Mouse (Mus musculus) heart, embryonic 11.5 days (tissue): ENCODE results near the gene St6galnac5. TPM values are rescaled to one million over a fixed set of nuclear protein-coding genes. Genes with fewer than 3 reads are reported as not detected.

ENCODE experiments used
- ATAC-seq: fragments of 200-750 bp; cut with Nextera tagmentation; replicated peaks from 2 replicates; pipeline ENCODE4 v1.8.0; 2017; ENCODE audit warnings: moderate library complexity; ENCODE audit not compliant: insufficient number of reproducible peaks, low FRiP score, low TSS enrichment
- H3K27ac ChIP-seq: fragments of 300-500 bp; sonication (generic); 2 replicates; pipeline ENCODE4 v1.5.1; 2014; ENCODE audit warnings: mild to moderate bottlenecking, low read depth, low read length
- H3K27me3 ChIP-seq: fragments of 300-500 bp; sonication (generic); 2 replicates; pipeline ENCODE4 v1.6.1; 2014; ENCODE audit warnings: mild to moderate bottlenecking, low read length, mixed read lengths; ENCODE audit not compliant: control insufficient read depth, insufficient read depth
- H3K36me3 ChIP-seq: fragments of 300-500 bp; sonication (generic); 2 replicates; pipeline ENCODE4 v1.6.1; 2014; ENCODE audit warnings: mild to moderate bottlenecking, low read length, moderate library complexity, mixed read lengths; ENCODE audit not compliant: control insufficient read depth, insufficient read depth
- H3K4me1 ChIP-seq: fragments of 300-500 bp; sonication (generic); 2 replicates; pipeline ENCODE4 v1.6.1; 2014; ENCODE audit warnings: low read length; ENCODE audit not compliant: control insufficient read depth, insufficient read depth
- H3K4me2 ChIP-seq: fragments of 300-500 bp; sonication (generic); 2 replicates; pipeline ENCODE4 v1.6.1; 2014; ENCODE audit warnings: mild to moderate bottlenecking, moderate library complexity
- H3K4me3 ChIP-seq: fragments of 300-500 bp; sonication (generic); 2 replicates; pipeline ENCODE4 v1.5.1; 2014; ENCODE audit warnings: low read depth, low read length
- H3K9ac ChIP-seq: fragments of 300-500 bp; sonication (generic); 2 replicates; pipeline ENCODE4 v1.6.1; 2014; ENCODE audit warnings: mild to moderate bottlenecking, low read depth, low read length, moderate library complexity
- H3K9me3 ChIP-seq: fragments of 300-500 bp; sonication (generic); replicated peaks from 2 replicates; pipeline ENCODE4 v1.6.1; 2016; ENCODE audit warnings: low read length; ENCODE audit not compliant: control insufficient read depth
- WGBS: fragments of 180-500 bp; shearing (Covaris S2); extraction: QIAGEN DNeasy Blood & Tissue Kit; methylation state at CpG from one replicate; pipeline ENCODE4 v1.1.7; 2014; ENCODE audit not compliant: insufficient replicate concordance; 5-methylcytosine and 5-hydroxymethylcytosine counted together
- polyA plus RNA-seq: library from polyadenylated mRNA; unstranded; fragments of >200 nt; fragmentation: Nextera tagmentation; extraction: Ambion mirVana; gene quantifications from 2 replicates; pipeline ENCODE4 v1.2.1, GENCODE M21; 2014

The St6galnac5 gene
- polyA plus RNA-seq, 1 experiment from 2014 or later = 1.1 TPM

DNA sequence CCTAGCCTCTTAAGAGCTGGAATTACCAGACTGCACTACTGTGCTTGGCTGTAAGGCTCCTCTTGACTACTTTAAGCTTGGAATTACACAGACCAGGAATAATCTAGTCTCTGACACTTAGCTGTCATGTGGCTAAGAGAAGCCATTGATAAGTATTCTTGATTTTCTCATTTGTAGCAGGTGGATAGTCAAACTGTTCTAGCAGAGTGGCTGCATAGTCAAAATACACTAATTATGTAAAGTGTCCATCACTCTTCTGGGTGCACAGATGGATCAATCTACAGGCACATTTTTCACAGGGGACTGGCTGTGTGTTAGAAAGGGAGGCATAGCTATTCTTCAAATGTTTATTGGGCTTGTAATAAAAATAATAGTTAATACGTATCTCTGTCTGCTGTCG lies 8.7 kb upstream of the St6galnac5 start:
- ATAC-seq = no peak
- no peak overlapping the region for H3K4me2 ChIP-seq
- no peaks in the 10 kb centered on the region for H3K36me3 ChIP-seq
- no peak overlapping the region for H3K4me3 ChIP-seq
- no peaks in the 10 kb centered on the region for H3K4me1 ChIP-seq
- WGBS = 77% methylated on average over 2 of the region's 2 CpGs
- no peaks in the 10 kb centered on the region for H3K9me3 ChIP-seq
- no peaks in the 10 kb centered on the region for H3K27me3 ChIP-seq
- no peak overlapping the region for H3K9ac ChIP-seq
- no peak overlapping the region for H3K27ac ChIP-seq

GRCm38 (mm10) chr3:152980978-152981974 lies 770 bp downstream of the St6galnac5 start:
- Histone ChIP-seq H3K9ac (peak overlapping the region; percentile 46), H3K4me3 (peak overlapping the region; percentile 52), H3K4me1 (peaks cover 15% of the 10 kb centered on the region), H3K4me2 (peak overlapping the region; percentile 90), H3K27me3 (peaks cover 30% of the 10 kb centered on the region), H3K9me3 (no peaks in the 10 kb centered on the region), H3K27ac (no peak overlapping the region), H3K36me3 (no peaks in the 10 kb centered on the region)
- peak; percentile 68 for ATAC-seq
- WGBS = under 1% methylated on average over 46 of the region's 47 CpGs

GRCm38 (mm10) chr3:152980431-152980830 lies 1.6 kb downstream of the St6galnac5 start:
- no peak for ATAC-seq
- no peak overlapping the region for H3K9ac ChIP-seq
- H3K4me3 ChIP-seq = peak overlapping the region; percentile 52; the same call in 1 of the 2 replicates
- WGBS = 21% methylated on average over 6 of the region's 6 CpGs
- H3K36me3 ChIP-seq = no peaks in the 10 kb centered on the region
- peaks cover 30% of the 10 kb centered on the region for H3K27me3 ChIP-seq
- H3K4me2 ChIP-seq = peak overlapping the region; percentile 90
- H3K4me1 ChIP-seq = peaks cover 15% of the 10 kb centered on the region
- no peak overlapping the region for H3K27ac ChIP-seq
- no peaks in the 10 kb centered on the region for H3K9me3 ChIP-seq

DNA sequence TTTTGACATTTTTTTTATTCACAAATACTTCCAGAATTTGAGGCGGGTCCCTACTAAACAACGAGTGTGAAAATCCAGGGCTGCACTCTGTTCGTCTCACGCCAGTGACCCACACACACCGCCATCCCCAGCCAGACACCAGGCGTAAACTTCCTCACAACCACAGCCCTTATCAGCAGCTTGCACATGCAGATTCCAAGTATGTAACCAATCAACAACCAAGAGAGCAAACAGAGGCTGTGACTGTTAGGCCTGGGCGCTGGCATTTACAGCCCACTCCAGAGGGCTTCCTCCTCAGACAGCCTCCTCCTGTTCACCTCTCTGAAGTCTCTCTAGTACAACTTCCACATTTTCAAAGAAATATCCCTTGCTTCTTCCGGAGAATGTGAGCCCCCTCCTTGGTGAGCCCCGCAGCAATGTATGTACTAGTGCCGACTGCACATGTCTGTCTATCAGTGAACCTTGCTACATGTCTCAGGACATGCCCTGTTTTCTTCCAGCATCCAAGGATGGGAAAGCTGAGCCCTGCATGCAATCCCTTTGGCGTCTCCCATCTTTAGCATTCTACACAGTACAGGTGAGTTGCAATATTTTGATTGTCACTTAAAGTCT lies 2.5 kb downstream of the St6galnac5 start:
- Histone ChIP-seq H3K27me3 (peaks cover 30% of the 10 kb centered on the region), H3K9me3 (no peaks in the 10 kb centered on the region), H3K4me2 (no peak overlapping the region), H3K9ac (no peak overlapping the region), H3K4me1 (peaks cover 15% of the 10 kb centered on the region), H3K36me3 (no peaks in the 10 kb centered on the region), H3K27ac (no peak overlapping the region), H3K4me3 (no peak overlapping the region)
- WGBS = 44% methylated on average over 11 of the region's 11 CpGs
- no peak for ATAC-seq

DNA sequence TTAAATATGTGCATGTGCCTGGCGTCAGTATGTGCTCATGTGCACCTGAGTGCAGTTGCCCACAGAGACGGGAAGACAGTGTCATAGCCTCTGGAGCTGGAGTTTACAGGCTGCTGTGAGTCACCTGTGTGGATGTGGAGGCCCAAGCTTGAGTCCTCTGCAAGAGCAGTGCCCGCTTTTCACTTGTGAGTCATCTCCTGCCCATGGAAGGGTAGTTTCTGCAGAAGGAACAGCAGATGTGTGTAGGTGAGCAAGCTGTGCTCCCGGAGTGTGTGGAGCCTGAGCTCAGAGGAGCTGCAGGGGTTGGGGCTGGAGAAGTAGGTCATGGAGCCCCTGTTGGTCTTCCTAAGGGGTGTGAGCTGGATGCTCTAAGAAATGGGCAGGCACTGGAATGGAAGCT lies 10.7 kb downstream of the St6galnac5 start:
- no peak overlapping the region for H3K4me3 ChIP-seq
- no peak for ATAC-seq
- 85% methylated on average over 4 of the region's 4 CpGs for WGBS

DNA sequence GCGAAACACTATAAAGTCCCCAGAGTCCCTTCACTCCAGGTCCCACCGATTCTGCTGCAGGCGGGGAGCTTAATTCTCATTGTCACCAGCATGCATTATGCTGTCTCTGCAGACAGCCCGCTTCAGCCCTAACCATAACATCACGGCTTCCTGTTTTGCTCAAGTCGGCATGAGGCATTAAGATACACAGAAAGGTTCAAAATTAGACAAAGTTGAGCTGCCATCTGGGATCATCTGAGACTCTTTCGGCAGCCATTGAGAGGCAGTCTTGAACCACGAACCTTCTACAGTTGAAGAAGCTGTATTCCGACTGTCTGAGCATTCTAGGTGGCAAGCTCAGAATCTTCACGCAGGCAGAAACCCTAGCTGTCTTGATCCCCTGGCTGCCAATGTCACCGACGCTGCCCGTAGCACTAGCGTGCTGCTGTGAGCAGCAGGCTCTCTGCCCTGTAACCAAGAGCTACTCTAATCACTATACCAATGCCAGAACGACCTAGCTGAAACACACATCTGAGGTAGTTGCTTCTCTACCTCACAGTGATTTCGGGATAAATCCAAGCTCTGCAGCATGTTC lies 12.2 kb downstream of the St6galnac5 start:
- no peaks in the 10 kb centered on the region for H3K27me3 ChIP-seq
- ATAC-seq = no peak
- no peak overlapping the region for H3K27ac ChIP-seq
- no peaks in the 10 kb centered on the region for H3K4me1 ChIP-seq
- H3K9me3 ChIP-seq = no peaks in the 10 kb centered on the region
- no peak overlapping the region for H3K9ac ChIP-seq
- no peaks in the 10 kb centered on the region for H3K36me3 ChIP-seq
- 69% methylated on average over 16 of the region's 16 CpGs for WGBS
- H3K4me2 ChIP-seq = no peak overlapping the region
- no peak overlapping the region for H3K4me3 ChIP-seq

More for the DNA sequence above, 10.7 kb downstream of the St6galnac5 start:
- H3K9me3 ChIP-seq = no peaks in the 10 kb centered on the region
- H3K27me3 ChIP-seq = no peaks in the 10 kb centered on the region
- H3K27ac ChIP-seq = no peak overlapping the region
- no peaks in the 10 kb centered on the region for H3K4me1 ChIP-seq
- no peak overlapping the region for H3K9ac ChIP-seq
- H3K36me3 ChIP-seq = no peaks in the 10 kb centered on the region
- no peak overlapping the region for H3K4me2 ChIP-seq

GRCm38 (mm10) chr3:152961855-152962376 lies 20.1 kb downstream of the St6galnac5 start:
- H3K27me3 ChIP-seq = no peaks in the 10 kb centered on the region
- WGBS = 64% methylated on average over 10 of the region's 10 CpGs

DNA sequence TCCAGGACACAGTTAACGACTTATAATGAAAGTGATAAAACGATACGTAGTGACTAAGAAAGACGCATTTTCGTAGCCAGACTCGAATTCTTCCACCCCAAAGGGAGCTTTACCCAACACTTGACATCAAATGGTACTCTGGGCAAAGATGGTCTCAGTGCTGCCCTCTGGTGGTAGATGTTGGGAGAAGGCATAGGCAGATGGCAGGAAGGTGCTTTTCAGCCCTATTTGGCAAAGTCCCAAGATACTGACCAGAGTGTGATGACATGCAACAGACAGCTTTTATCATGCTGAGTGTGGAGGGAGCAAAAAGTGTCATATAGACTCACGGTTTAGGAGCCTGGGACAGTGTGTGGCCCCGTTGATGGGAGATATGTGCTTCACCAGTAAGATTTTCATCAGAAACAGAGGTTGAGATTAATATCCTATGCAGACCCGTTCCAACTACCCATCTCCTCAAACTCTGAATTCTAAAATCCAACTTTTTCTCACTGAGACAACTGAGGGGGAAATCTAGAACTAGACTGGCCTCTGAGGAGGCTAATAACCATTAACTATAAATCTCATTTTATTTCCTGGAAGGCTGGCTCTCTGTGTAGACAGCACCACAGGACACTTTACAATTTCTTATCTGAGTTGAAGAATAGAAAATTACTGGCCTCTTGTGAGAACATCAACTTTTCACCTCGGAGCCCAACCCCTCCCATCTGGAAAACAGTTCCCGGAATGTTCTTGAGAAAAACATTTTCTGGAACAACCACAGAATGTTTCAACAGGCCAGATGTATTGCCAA lies 23.5 kb downstream of the St6galnac5 start:
- 56% methylated on average over 11 of the region's 11 CpGs for WGBS

More at GRCm38 (mm10) chr3:152961855-152962376, 20.1 kb downstream of the St6galnac5 start:
- Histone ChIP-seq H3K4me1 (no peaks in the 10 kb centered on the region), H3K4me3 (no peak overlapping the region), H3K27ac (no peak overlapping the region), H3K4me2 (no peak overlapping the region), H3K36me3 (no peaks in the 10 kb centered on the region), H3K9ac (no peak overlapping the region), H3K9me3 (no peaks in the 10 kb centered on the region)
- ATAC-seq = no peak

More for the DNA sequence above, 23.5 kb downstream of the St6galnac5 start:
- Histone ChIP-seq H3K27me3 (no peaks in the 10 kb centered on the region), H3K4me1 (no peaks in the 10 kb centered on the region), H3K27ac (no peak overlapping the region), H3K9ac (no peak overlapping the region), H3K9me3 (no peaks in the 10 kb centered on the region), H3K4me3 (no peak overlapping the region), H3K4me2 (no peak overlapping the region), H3K36me3 (no peaks in the 10 kb centered on the region)
- no peak for ATAC-seq
